Mouse (Mus musculus): Measurements from ENCODE around the gene Ttc7. TPM values are rescaled to one million over a fixed set of nuclear protein-coding genes. Genes with fewer than 3 reads are reported as not detected.
A peak's percentile ranks its signal among the peaks of the same experiment; 100 is the strongest.

Ttc7 gene
- polyA plus RNA-seq, 1 experiment from 2014 or later = 22.0 TPM

DNA sequence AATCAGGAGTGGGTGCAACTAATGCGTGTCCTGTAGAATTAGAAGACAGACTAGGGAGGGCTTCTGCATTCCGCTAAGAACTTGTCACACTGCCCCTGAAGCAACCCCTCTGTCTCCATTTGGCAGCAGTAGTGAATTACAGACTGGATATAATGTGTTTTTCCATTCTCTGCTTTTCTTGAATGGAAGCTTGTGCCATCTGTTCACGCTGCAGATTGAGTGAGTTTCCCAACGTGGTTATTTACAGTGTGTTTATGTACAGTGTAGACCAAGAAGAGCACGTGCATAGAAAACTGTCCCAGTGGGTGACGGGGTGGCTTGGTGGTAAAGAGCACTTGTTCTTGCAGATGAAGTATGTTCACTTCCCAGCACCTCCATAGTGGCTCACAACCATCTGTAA lies 13.2 kb upstream of the Ttc7 start:
- no peak overlapping the region for H3K4me3 ChIP-seq (replicated peaks)
- no peaks in the 10 kb centered on the region for H3K36me3 ChIP-seq
- no peak overlapping the region for H3K4me2 ChIP-seq (replicated peaks)
- H3K9ac ChIP-seq = no peak overlapping the region
- no peak overlapping the region for H3K27ac ChIP-seq
- 63% methylated on average over 6 of the region's 6 CpGs for whole genome bisulfite sequencing
- peaks cover 9% of the 10 kb centered on the region for H3K4me1 ChIP-seq (replicated peaks)
- H3K27me3 ChIP-seq (replicated peaks) = no peaks in the 10 kb centered on the region
- ATAC-seq = no peak
- H3K9me3 ChIP-seq = no peaks in the 10 kb centered on the region

DNA sequence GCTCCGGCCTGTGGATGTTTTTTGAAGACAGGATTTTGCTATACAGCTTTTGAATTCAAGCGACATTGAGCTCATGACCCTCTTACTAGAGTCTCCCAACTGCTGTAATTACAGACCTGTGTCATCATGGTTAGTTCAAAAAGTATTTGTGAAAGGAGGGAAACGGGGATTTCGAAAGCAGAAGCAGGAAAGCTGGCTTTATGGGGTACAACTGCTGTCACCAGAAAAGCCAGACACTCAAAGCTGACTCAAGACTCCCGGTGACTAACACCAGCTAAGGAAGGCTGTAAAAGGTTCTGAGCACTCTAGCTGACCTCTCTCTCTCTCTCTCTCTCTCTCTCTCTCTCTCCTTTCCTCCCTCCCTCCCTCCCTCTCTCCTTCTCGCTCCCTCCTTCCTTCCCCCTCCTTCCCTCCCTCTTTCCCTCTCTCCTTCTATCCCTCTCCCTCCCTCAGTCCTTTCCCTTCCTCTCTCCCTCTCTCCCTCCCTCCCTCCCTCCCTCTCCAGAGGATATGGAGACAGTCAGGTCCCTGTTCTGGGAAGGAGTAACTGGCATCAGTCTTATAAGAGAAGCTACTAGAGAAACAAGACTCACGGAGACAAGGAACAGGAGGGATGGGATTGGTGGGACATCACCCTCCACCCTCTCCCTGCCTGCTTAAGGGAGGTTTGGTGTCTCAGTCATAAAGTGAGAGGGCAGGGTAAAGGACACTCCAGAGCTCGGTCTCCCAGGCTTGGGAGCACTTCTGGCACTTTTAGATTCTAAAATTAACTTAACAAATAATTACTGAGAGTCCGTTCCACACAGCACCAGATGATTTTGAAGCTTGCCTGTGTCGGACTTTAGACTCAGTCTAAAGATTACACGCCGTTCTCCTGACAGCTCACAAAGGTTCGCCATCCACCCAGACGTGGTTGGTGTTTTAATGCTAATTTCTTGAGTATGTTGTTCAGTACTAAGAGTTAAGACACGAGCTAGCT lies 7.0 kb upstream of the Ttc7 start:
- 0 out of 2 replicates have a peak overlapping the region, but pooled peaks have one; percentile 9 for H3K4me2 ChIP-seq (replicated peaks)
- H3K27me3 ChIP-seq (replicated peaks) = no peaks in the 10 kb centered on the region
- ATAC-seq = peak; percentile 72; the same call in 1 of the 2 replicates
- no peaks in the 10 kb centered on the region for H3K4me1 ChIP-seq (replicated peaks)
- 46% methylated on average over 15 of the region's 15 CpGs for WGBS
- no peaks in the 10 kb centered on the region for H3K36me3 ChIP-seq
- H3K4me3 ChIP-seq (replicated peaks) = no peak overlapping the region
- no peak overlapping the region for H3K9ac ChIP-seq
- no peak overlapping the region for H3K27ac ChIP-seq
- H3K9me3 ChIP-seq = no peaks in the 10 kb centered on the region

DNA sequence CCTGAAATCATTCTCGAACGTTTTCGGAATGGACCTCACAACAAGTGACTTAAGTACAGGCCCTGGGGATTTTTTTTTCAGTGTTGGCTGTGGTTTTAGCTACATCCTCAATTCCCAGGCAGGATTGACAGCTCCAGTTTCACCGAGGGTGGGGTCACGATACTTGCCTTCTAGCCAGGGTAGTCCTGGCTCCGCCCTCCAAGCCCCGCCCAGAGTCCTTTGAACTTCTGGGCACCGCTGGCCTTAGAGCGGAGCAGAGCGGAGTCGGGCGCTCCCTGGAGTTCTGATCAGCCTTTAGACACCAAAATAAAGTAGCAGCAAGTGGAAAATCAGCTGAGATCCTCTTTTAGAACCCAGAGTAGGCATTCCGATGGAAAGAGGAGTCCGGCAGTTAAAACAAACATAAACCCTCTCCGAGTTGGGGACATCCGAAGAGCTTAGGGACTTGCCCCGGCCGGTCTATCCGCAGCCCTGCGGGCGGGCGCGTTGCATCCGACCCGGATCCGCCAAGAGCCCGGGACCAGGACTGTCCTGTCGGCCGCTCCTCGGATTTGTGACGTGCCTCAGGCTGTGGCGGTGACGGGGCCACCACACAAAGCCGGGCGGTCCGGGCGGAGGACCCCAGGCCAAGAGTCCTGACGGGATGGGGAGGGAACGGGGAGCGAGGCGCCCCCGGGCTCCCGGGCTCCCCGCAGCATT lies 530 bp upstream of the Ttc7 start:
- H3K9ac ChIP-seq = peak overlapping the region; percentile 90
- WGBS = under 1% methylated on average over 44 of the region's 44 CpGs
- peaks cover 17% of the 10 kb centered on the region for H3K4me1 ChIP-seq (replicated peaks)
- no peaks in the 10 kb centered on the region for H3K27me3 ChIP-seq (replicated peaks)
- H3K9me3 ChIP-seq = no peaks in the 10 kb centered on the region
- peak; percentile 90 for ATAC-seq
- H3K27ac ChIP-seq = peak overlapping the region; percentile 96
- peak overlapping the region; percentile 94 for H3K4me2 ChIP-seq (replicated peaks)
- H3K36me3 ChIP-seq = no peaks in the 10 kb centered on the region
- H3K4me3 ChIP-seq (replicated peaks) = peak overlapping the region; percentile 74

- Histone ChIP-seq H3K36me3 (no peaks in the 10 kb centered on the region), H3K4me1 (replicated peaks) (peaks cover 17% of the 10 kb centered on the region), H3K9me3 (no peaks in the 10 kb centered on the region), H3K4me2 (replicated peaks) (peak overlapping the region; percentile 94), H3K27me3 (replicated peaks) (no peaks in the 10 kb centered on the region), H3K9ac (peak overlapping the region; percentile 90), H3K4me3 (replicated peaks) (peak overlapping the region; percentile 74), H3K27ac (peak overlapping the region; percentile 96)
- ATAC-seq = peak; percentile 52
- WGBS = under 1% methylated on average over 56 of the region's 56 CpGs
Observed at GRCm38 (mm10) chr17:87283055-87283754, 519 bp downstream of the Ttc7 start.

- WGBS = 8% methylated on average over 21 of the region's 21 CpGs
Observed at GRCm38 (mm10) chr17:87283755-87284481, 1.2 kb downstream of the Ttc7 start.

GRCm38 (mm10) chr17:87284482-87285040 lies 1.9 kb downstream of the Ttc7 start:
- ATAC-seq = no peak
- H3K36me3 ChIP-seq = no peaks in the 10 kb centered on the region
- peak overlapping the region; percentile 74; the same call in 1 of the 2 replicates for H3K4me3 ChIP-seq (replicated peaks)
- H3K27me3 ChIP-seq (replicated peaks) = no peaks in the 10 kb centered on the region
- 65% methylated on average over 7 of the region's 7 CpGs for WGBS
- peaks cover 17% of the 10 kb centered on the region for H3K4me1 ChIP-seq (replicated peaks)
- H3K4me2 ChIP-seq (replicated peaks) = peak overlapping the region; percentile 94
- no peak overlapping the region for H3K27ac ChIP-seq
- peak overlapping the region; percentile 90; the same call in 1 of the 2 replicates for H3K9ac ChIP-seq
- no peaks in the 10 kb centered on the region for H3K9me3 ChIP-seq

More at GRCm38 (mm10) chr17:87283755-87284481, 1.2 kb downstream of the Ttc7 start:
- no peak for ATAC-seq
- Histone ChIP-seq H3K4me3 (replicated peaks) (peak overlapping the region; percentile 74), H3K27ac (peak overlapping the region; percentile 96; the same call in 1 of the 2 replicates), H3K4me1 (replicated peaks) (peaks cover 17% of the 10 kb centered on the region), H3K9me3 (no peaks in the 10 kb centered on the region), H3K36me3 (no peaks in the 10 kb centered on the region), H3K4me2 (replicated peaks) (peak overlapping the region; percentile 94), H3K9ac (peak overlapping the region; percentile 90), H3K27me3 (replicated peaks) (no peaks in the 10 kb centered on the region)

- Histone ChIP-seq H3K27me3 (replicated peaks) (no peaks in the 10 kb centered on the region), H3K9ac (no peak overlapping the region), H3K4me2 (replicated peaks) (no peak overlapping the region), H3K9me3 (no peaks in the 10 kb centered on the region), H3K4me3 (replicated peaks) (no peak overlapping the region), H3K4me1 (replicated peaks) (peaks cover 22% of the 10 kb centered on the region), H3K36me3 (no peaks in the 10 kb centered on the region), H3K27ac (no peak overlapping the region)
- 75% methylated on average over 23 of the region's 23 CpGs for WGBS
- no peak for ATAC-seq
Observed at GRCm38 (mm10) chr17:87285731-87286465, 3.2 kb downstream of the Ttc7 start.

DNA sequence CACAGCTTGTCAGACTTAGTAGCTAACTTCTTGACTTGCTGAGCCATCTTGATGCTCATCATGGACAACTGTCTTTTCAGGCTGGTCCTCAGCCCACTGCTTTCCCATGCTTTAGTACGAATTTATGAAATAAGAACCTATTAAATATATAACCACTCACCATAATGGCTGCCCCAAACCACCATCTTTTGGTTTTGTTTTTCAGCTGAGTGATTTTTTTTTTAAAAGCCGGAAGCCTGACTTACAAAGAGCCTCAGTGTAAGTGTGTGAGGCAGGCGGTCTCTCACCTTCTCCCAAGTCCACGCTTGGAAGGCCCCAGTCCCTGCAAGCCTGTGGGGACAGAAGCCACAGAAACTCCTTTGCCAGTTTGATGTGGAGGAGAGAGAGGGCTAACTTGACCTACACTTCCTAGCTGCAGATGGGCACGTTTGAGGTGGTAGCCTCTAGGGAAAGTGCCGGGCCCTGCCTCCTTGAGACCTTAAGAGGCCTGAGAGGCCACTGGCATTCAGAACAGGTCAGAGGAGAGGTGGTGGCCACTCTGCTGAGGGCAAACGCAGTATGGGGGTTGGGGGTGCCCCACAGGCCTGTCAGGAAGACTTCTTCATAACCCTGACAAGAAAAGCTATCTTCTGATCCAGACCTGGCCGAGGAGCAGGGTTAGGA lies 3.9 kb downstream of the Ttc7 start:
- Histone ChIP-seq H3K27me3 (replicated peaks) (no peaks in the 10 kb centered on the region), H3K27ac (no peak overlapping the region), H3K9ac (no peak overlapping the region), H3K4me2 (replicated peaks) (no peak overlapping the region), H3K9me3 (no peaks in the 10 kb centered on the region), H3K4me3 (replicated peaks) (no peak overlapping the region), H3K36me3 (no peaks in the 10 kb centered on the region), H3K4me1 (replicated peaks) (peaks cover 17% of the 10 kb centered on the region)
- WGBS = 75% methylated on average over 8 of the region's 8 CpGs
- ATAC-seq = no peak

DNA sequence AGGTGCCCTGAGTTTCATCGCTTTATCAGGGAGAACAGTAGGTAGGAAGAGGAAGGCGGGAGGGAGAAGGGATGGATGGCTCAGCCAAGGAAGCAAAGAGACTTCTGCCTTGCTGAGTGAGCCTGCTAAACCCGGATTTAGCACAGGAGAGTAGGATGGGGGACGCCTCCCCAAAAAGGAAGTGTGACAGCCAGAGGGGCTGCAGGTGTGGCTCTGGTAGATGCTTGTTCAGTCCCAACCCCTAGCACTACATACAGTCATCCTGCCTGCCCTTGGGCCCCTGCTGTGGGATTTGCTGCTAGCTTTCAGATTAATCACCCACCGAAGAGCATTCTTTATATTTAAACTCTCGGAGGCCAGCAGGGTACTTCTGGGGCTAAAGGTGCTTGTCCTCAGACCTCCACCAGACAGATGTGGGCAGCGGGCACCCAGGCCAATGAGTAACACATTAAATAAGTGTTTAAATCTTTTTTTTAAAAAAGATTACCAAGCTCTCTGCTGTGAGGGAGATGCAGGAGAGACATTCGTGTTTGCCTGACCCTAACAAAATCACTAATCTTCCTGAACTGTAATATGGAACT lies 4.6 kb downstream of the Ttc7 start:
- Histone ChIP-seq H3K4me2 (replicated peaks) (no peak overlapping the region), H3K27me3 (replicated peaks) (no peaks in the 10 kb centered on the region), H3K9me3 (no peaks in the 10 kb centered on the region), H3K36me3 (no peaks in the 10 kb centered on the region), H3K4me3 (replicated peaks) (no peak overlapping the region), H3K27ac (no peak overlapping the region), H3K9ac (no peak overlapping the region), H3K4me1 (replicated peaks) (peaks cover 16% of the 10 kb centered on the region; the same call in 1 of the 2 replicates)
- WGBS = 72% methylated on average over 8 of the region's 8 CpGs
- no peak for ATAC-seq

DNA sequence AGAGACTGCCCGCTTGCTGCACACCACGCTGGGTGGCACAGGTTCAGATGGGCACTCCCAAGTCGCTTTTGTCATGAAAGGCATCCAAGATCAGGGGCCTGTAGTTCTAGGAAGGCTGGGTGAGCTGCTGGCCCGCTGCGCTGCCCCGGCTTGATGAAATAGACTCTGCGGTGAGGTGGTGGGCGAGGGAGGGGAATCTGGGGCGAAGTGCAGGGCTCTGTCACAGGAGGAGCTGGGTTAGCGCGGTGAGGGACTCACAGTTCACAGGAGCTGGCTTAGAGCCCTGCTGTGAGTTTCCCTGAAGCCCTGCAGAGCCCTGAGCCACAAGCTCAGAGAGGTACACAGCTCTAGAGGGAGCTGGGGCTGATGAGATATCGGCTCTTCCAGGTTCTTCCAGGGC lies 5.4 kb downstream of the Ttc7 start:
- no peak overlapping the region for H3K4me3 ChIP-seq (replicated peaks)
- H3K9ac ChIP-seq = no peak overlapping the region
- 47% methylated on average over 12 of the region's 12 CpGs for WGBS
- no peaks in the 10 kb centered on the region for H3K36me3 ChIP-seq
- H3K27me3 ChIP-seq (replicated peaks) = no peaks in the 10 kb centered on the region
- ATAC-seq = no peak
- no peaks in the 10 kb centered on the region for H3K9me3 ChIP-seq
- peaks cover 16% of the 10 kb centered on the region; the same call in 1 of the 2 replicates for H3K4me1 ChIP-seq (replicated peaks)
- no peak overlapping the region for H3K4me2 ChIP-seq (replicated peaks)
- H3K27ac ChIP-seq = no peak overlapping the region
